Mouse (Mus musculus): ENCODE measurements around the gene Hrg.
A peak's percentile ranks its signal among the peaks of the same experiment; 100 is the strongest.
"Not testable (repeated sequence)": the region's sequence is repeated elsewhere in the genome, so short reads cannot be mapped to it uniquely, and the experiment has no call there.

The Hrg gene

GRCm38 (mm10) chr16:22950840-22951395 lies at the start of gene Hrg:
Gene Hrg, plus strand, starts transcription at chr16:22951072.
- DNase-seq (ENCODE audit: low spot score in 2 of 2), result no peak

- DNase-seq (ENCODE audit: low spot score in 2 of 2), result no peak
Measured at GRCm38 (mm10) chr16:22901326-22901725, 49.5 kb upstream of the Hrg start.

- DNase-seq (ENCODE audit: low spot score in 2 of 2), result no peak
Measured at GRCm38 (mm10) chr16:22909290-22909689, 41.6 kb upstream of the Hrg start.

GRCm38 (mm10) chr16:22911986-22912385 lies 38.9 kb upstream of the Hrg start:
- DNase-seq (ENCODE audit: low spot score in 2 of 2), result no peak

GRCm38 (mm10) chr16:22912886-22913285 lies 38.0 kb upstream of the Hrg start:
- no peak for DNase-seq (ENCODE audit: low spot score in 2 of 2)

GRCm38 (mm10) chr16:22914276-22914675 lies 36.6 kb upstream of the Hrg start:
- no peak for DNase-seq (ENCODE audit: low spot score in 2 of 2)

GRCm38 (mm10) chr16:22918034-22918433 lies 32.8 kb upstream of the Hrg start, which contains the start of gene Fetub:
Gene Fetub, plus strand, starts transcription at chr16:22918334.
- no peak for DNase-seq (ENCODE audit: low spot score in 2 of 2)

GRCm38 (mm10) chr16:22918664-22919312 lies 32.1 kb upstream of the Hrg start:
- no peak for DNase-seq (ENCODE audit: low spot score in 2 of 2)

- no peak for DNase-seq (ENCODE audit: low spot score in 2 of 2)
Measured at GRCm38 (mm10) chr16:22919971-22920854, 30.7 kb upstream of the Hrg start.

- no peak for DNase-seq (ENCODE audit: low spot score in 2 of 2)
Measured at GRCm38 (mm10) chr16:22921761-22922160, 29.1 kb upstream of the Hrg start.

- no peak for DNase-seq (ENCODE audit: low spot score in 2 of 2)
Measured at GRCm38 (mm10) chr16:22922433-22922832, 28.4 kb upstream of the Hrg start.

GRCm38 (mm10) chr16:22929575-22929974 lies 21.3 kb upstream of the Hrg start:
- DNase-seq (ENCODE audit: low spot score in 2 of 2), result no peak

GRCm38 (mm10) chr16:22931431-22932200 lies 19.3 kb upstream of the Hrg start:
- peak in 1 of 2 experiments; percentile 40 for DNase-seq (ENCODE audit: low spot score in 2 of 2)

- peak in 1 of 2 experiments; percentile 47 for DNase-seq (ENCODE audit: low spot score in 2 of 2)
Measured at GRCm38 (mm10) chr16:22937631-22938030, 13.2 kb upstream of the Hrg start.

- DNase-seq (ENCODE audit: low spot score in 2 of 2), result peak in 1 of 2 experiments; percentile 63
Measured at GRCm38 (mm10) chr16:22938541-22938940, 12.3 kb upstream of the Hrg start.

- DNase-seq (ENCODE audit: low spot score in 2 of 2), result peak in 1 of 2 experiments; percentile 58
Measured at GRCm38 (mm10) chr16:22939120-22939695, 11.7 kb upstream of the Hrg start.

- not testable (repeated sequence) for DNase-seq (ENCODE audit: low spot score in 2 of 2)
Measured at GRCm38 (mm10) chr16:22941825-22942476, 8.9 kb upstream of the Hrg start.

- DNase-seq (ENCODE audit: low spot score in 2 of 2), result no peak
Measured at GRCm38 (mm10) chr16:22947371-22947770, 3.5 kb upstream of the Hrg start.

- no peak for DNase-seq (ENCODE audit: low spot score in 2 of 2)
Measured at GRCm38 (mm10) chr16:22953069-22953468, 2.2 kb downstream of the Hrg start.

GRCm38 (mm10) chr16:22955397-22956084 lies 4.7 kb downstream of the Hrg start:
- DNase-seq (ENCODE audit: low spot score in 2 of 2), result no peak
